Mouse (Mus musculus) lung, embryonic 14.5 days (tissue): ENCODE data around the gene Rpl27a. TPM values are rescaled to one million over a fixed set of nuclear protein-coding genes. Genes with fewer than 3 reads are reported as not detected.

Experiments used
- ATAC-seq: fragments of 200-750 bp; cut with Nextera tagmentation; 2 replicates; pipeline ENCODE4 v1.8.0; 2017; ENCODE audit warnings: mild to moderate bottlenecking, moderate TSS enrichment, moderate library complexity; ENCODE audit not compliant: insufficient read depth
- DNase-seq: peaks from one replicate; pipeline ENCODE4 v3.0.0-alpha.2; 2015
- H3K27ac ChIP-seq: fragments of 300-500 bp; sonication (generic); 2 replicates; pipeline ENCODE4 v1.5.1; 2014; ENCODE audit warnings: low read depth, mild to moderate bottlenecking, moderate library complexity
- H3K27me3 ChIP-seq: fragments of 300-500 bp; sonication (generic); 2 replicates; pipeline ENCODE4 v1.6.1; 2014; ENCODE audit warnings: low read length, control low read depth; ENCODE audit not compliant: insufficient read depth
- H3K36me3 ChIP-seq: fragments of 300-500 bp; sonication (generic); 2 replicates; pipeline ENCODE4 v1.6.1; 2014; ENCODE audit warnings: control low read depth; ENCODE audit not compliant: insufficient read depth
- H3K4me1 ChIP-seq: fragments of 300-500 bp; sonication (generic); 2 replicates; pipeline ENCODE4 v1.6.1; 2014; ENCODE audit warnings: antibody characterized with exemption, control low read depth; ENCODE audit not compliant: insufficient read depth
- H3K4me2 ChIP-seq: fragments of 300-500 bp; sonication (generic); 2 replicates; pipeline ENCODE4 v1.6.1; 2014; ENCODE audit warnings: mild to moderate bottlenecking
- H3K4me3 ChIP-seq: fragments of 300-500 bp; sonication (generic); 2 replicates; pipeline ENCODE4 v1.5.1; 2014; ENCODE audit warnings: low read depth, low read length
- H3K9ac ChIP-seq: fragments of 300-500 bp; sonication (generic); 2 replicates; pipeline ENCODE4 v1.6.1; 2014
- H3K9me3 ChIP-seq: fragments of 300-500 bp; sonication (generic); 2 replicates; pipeline ENCODE4 v1.6.1; 2016; ENCODE audit warnings: low read depth, low read length, control low read depth
- CTCF ChIP-seq: IDR thresholded peaks from 2 replicates; pipeline ENCODE4 v1.5.1; 2016; ENCODE audit warnings: antibody characterized with exemption, low read depth
- WGBS: fragments of 180-500 bp; shearing (Covaris S2); extraction: QIAGEN DNeasy Blood & Tissue Kit; methylation state at CpG from one replicate; pipeline ENCODE4 v1.1.7; 2014; 5-methylcytosine and 5-hydroxymethylcytosine counted together
- polyA plus RNA-seq: library from polyadenylated mRNA; unstranded; fragments of >200 nt; fragmentation: Nextera tagmentation; extraction: Ambion mirVana; gene quantifications from 2 replicates; pipeline ENCODE4 v1.2.1, GENCODE M21; 2014

Rpl27a gene
- polyA plus RNA-seq, 1 experiment from 2014 or later, result 166 TPM

- Histone ChIP-seq H3K4me1 (peaks cover 8% of the 10 kb centered on the region; the same call in 1 of the 2 replicates), H3K36me3 (peaks cover 91% of the 10 kb centered on the region), H3K9me3 (no peaks in the 10 kb centered on the region), H3K4me3 (no peak overlapping the region), H3K4me2 (no peak overlapping the region), H3K27ac (no peak overlapping the region), H3K27me3 (no peaks in the 10 kb centered on the region), H3K9ac (no peak overlapping the region)
- TF ChIP-seq CTCF, result no peak
- ATAC-seq, result no peak
- WGBS, result 74% methylated on average over 3 of the region's 3 CpGs
- peak; percentile 21 for DNase-seq
These were observed 5.8 kb downstream of the Rpl27a start for GRCm38 (mm10) chr7:109524763-109525162.

GRCm38 (mm10) chr7:109525740-109526663 lies 7.1 kb downstream of the Rpl27a start:
- peak overlapping the region; percentile 55; the same call in 1 of the 2 replicates for H3K27ac ChIP-seq
- TF ChIP-seq CTCF, result no peak

GRCm38 (mm10) chr7:109527536-109527935 lies 8.6 kb downstream of the Rpl27a start:
- Histone ChIP-seq H3K9me3 (no peaks in the 10 kb centered on the region), H3K27ac (no peak overlapping the region), H3K36me3 (peaks cover 92% of the 10 kb centered on the region), H3K4me2 (no peak overlapping the region), H3K9ac (no peak overlapping the region), H3K27me3 (no peaks in the 10 kb centered on the region), H3K4me3 (no peak overlapping the region), H3K4me1 (no peaks in the 10 kb centered on the region)
- TF ChIP-seq CTCF, result no peak
- DNase-seq (no peak), ATAC-seq (no peak)
- 52% methylated on average over 3 of the region's 3 CpGs for whole genome bisulfite sequencing

More at GRCm38 (mm10) chr7:109525740-109526663, 7.1 kb downstream of the Rpl27a start:
- no peak for ATAC-seq
- no peaks in the 10 kb centered on the region for H3K9me3 ChIP-seq
- peaks cover 91% of the 10 kb centered on the region for H3K36me3 ChIP-seq
- 66% methylated on average over 16 of the region's 16 CpGs for WGBS
- no peak overlapping the region for H3K4me3 ChIP-seq
- H3K4me1 ChIP-seq, result peaks cover 3% of the 10 kb centered on the region; the same call in 1 of the 2 replicates
- no peak overlapping the region for H3K9ac ChIP-seq
- H3K27me3 ChIP-seq, result no peaks in the 10 kb centered on the region
- H3K4me2 ChIP-seq, result no peak overlapping the region
- no peak for DNase-seq

GRCm38 (mm10) chr7:109528356-109528755 lies 9.4 kb downstream of the Rpl27a start:
- Histone ChIP-seq H3K9me3 (no peaks in the 10 kb centered on the region), H3K4me1 (no peaks in the 10 kb centered on the region), H3K9ac (no peak overlapping the region), H3K27me3 (no peaks in the 10 kb centered on the region), H3K4me2 (no peak overlapping the region), H3K4me3 (no peak overlapping the region), H3K27ac (no peak overlapping the region), H3K36me3 (peaks cover 92% of the 10 kb centered on the region)
- ATAC-seq (peak; percentile 70), DNase-seq (peak; percentile 82)
- WGBS, result 17% methylated on average over 3 of the region's 3 CpGs
- TF ChIP-seq CTCF, result peak; percentile 86

- no peak for TF ChIP-seq CTCF
- 86% methylated on average over 2 of the region's 2 CpGs for WGBS
- ATAC-seq (no peak), DNase-seq (no peak)
- Histone ChIP-seq H3K27ac (no peak overlapping the region), H3K4me3 (no peak overlapping the region), H3K27me3 (no peaks in the 10 kb centered on the region), H3K9me3 (no peaks in the 10 kb centered on the region), H3K36me3 (peaks cover 91% of the 10 kb centered on the region), H3K4me1 (no peaks in the 10 kb centered on the region), H3K4me2 (no peak overlapping the region), H3K9ac (no peak overlapping the region)
These were observed 10.8 kb downstream of the Rpl27a start for GRCm38 (mm10) chr7:109529741-109530140.

GRCm38 (mm10) chr7:109531501-109531900 lies 12.6 kb downstream of the Rpl27a start:
- H3K36me3 ChIP-seq, result peaks cover 74% of the 10 kb centered on the region
- H3K4me3 ChIP-seq, result no peak overlapping the region
- TF ChIP-seq CTCF, result no peak
- DNase-seq, result no peak
- H3K9ac ChIP-seq, result no peak overlapping the region
- 79% methylated on average over 5 of the region's 5 CpGs for WGBS
- no peak for ATAC-seq
- H3K9me3 ChIP-seq, result no peaks in the 10 kb centered on the region
- H3K27ac ChIP-seq, result no peak overlapping the region
- H3K4me2 ChIP-seq, result no peak overlapping the region
- H3K27me3 ChIP-seq, result no peaks in the 10 kb centered on the region
- H3K4me1 ChIP-seq, result no peaks in the 10 kb centered on the region

GRCm38 (mm10) chr7:109532691-109533090 lies 13.7 kb downstream of the Rpl27a start:
- Histone ChIP-seq H3K27me3 (no peaks in the 10 kb centered on the region), H3K9ac (no peak overlapping the region), H3K4me2 (no peak overlapping the region), H3K9me3 (no peaks in the 10 kb centered on the region), H3K4me1 (no peaks in the 10 kb centered on the region), H3K27ac (no peak overlapping the region), H3K36me3 (peaks cover 67% of the 10 kb centered on the region), H3K4me3 (no peak overlapping the region)
- no peak for ATAC-seq
- DNase-seq, result no peak
- WGBS, result 47% methylated on average over 3 of the region's 3 CpGs
- no peak for TF ChIP-seq CTCF
